In the genomic region with DNA sequence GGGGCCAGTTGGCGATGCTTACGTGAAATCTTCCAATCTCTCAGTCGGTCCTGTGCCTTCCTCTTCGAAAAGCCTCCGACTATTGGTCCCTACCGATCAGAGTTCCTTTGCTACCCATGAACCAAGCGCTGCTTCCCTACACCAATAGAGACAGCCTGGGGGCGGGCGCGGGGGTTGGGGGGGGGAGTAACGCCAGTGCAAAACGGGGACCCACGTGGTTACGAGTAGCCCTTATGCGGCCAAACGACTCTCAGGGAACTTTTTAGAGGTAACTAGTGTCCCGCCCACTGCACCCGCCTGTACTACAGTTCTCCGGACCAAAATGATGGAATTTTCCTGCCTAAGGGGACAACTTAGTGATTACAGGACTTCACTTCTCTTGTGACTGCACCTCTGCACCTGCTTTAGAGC, we compare ENCODE assay signal across 9 mouse cellular contexts. TPM values are rescaled to one million over a fixed set of nuclear protein-coding genes. Genes with fewer than 3 reads are reported as not detected.
DNase-seq lines count a peak whose midpoint lies in the region; ATAC-seq and TF ChIP-seq lines count a peak whose summit lies in the region.
"Had no signal": no experiment of that assay in that cellular context is flagged by ENCODE, and none has a peak within 500 bp of the region (broad histone marks: within the 10 kb centered on the region; RNA-seq: fewer than 3 reads in every experiment).

No protein-coding gene starts in this region.

- H3K4me1 ChIP-seq in lung, embryonic 14.5 days (ENCODE audit: insufficient read depth) = no peaks in the 10 kb centered on the region; the same call in 1 of the 2 replicates
- H3K4me1 ChIP-seq in lung, adult 2 months (ENCODE audit: control insufficient read depth, insufficient read depth, low read length) = no peaks in the 10 kb centered on the region; the same call in 1 of the 2 replicates
- peaks cover 14% of the 10 kb centered on the region for H3K4me1 ChIP-seq in forebrain, embryonic 15.5 days
- peaks cover 81% of the 10 kb centered on the region for H3K4me1 ChIP-seq in limb, embryonic 10.5 days
- H3K4me1 ChIP-seq in neural tube, embryonic 15.5 days = peaks cover 9% of the 10 kb centered on the region

- WGBS in lung, embryonic 14.5 days = 1% methylated on average over 19 of the region's 19 CpGs
- WGBS in lung, adult 2 months = 3% methylated on average over 19 of the region's 19 CpGs
- WGBS in forebrain, embryonic 15.5 days = 1% methylated on average over 19 of the region's 19 CpGs
- under 1% methylated on average over 19 of the region's 19 CpGs for WGBS in limb, embryonic 10.5 days
- under 1% methylated on average over 19 of the region's 19 CpGs for WGBS in neural tube, embryonic 15.5 days

- H3K4me3 ChIP-seq in lung, embryonic 14.5 days (ENCODE audit: low read depth, low read length) = peak overlapping the region; percentile 24
- H3K4me3 ChIP-seq in lung, adult 2 months (replicated peaks; ENCODE audit: extremely low read depth, low read depth, low read length) = no peak overlapping the region
- H3K4me3 ChIP-seq in forebrain, embryonic 15.5 days = peak overlapping the region; percentile 14; the same call in 1 of the 2 replicates
- H3K4me3 ChIP-seq in limb, embryonic 10.5 days = peak overlapping the region; percentile 89
- H3K4me3 ChIP-seq in neural tube, embryonic 15.5 days (replicated peaks) = peak overlapping the region; percentile 8; the same call in 1 of the 2 replicates

- ATAC-seq in lung, embryonic 14.5 days (ENCODE audit: insufficient read depth) = peak; percentile 50
- ATAC-seq in forebrain, embryonic 15.5 days (replicated peaks) = no peak
- no peak for ATAC-seq in neural tube, embryonic 15.5 days (ENCODE audit: low FRiP score)

- peak overlapping the region; percentile 42; the same call in 1 of the 2 replicates for H3K27ac ChIP-seq in lung, embryonic 14.5 days (ENCODE audit: low read depth)
- no peak overlapping the region for H3K27ac ChIP-seq in forebrain, embryonic 15.5 days (replicated peaks)
- H3K27ac ChIP-seq in limb, embryonic 10.5 days = peak overlapping the region; percentile 99
- no peak overlapping the region for H3K27ac ChIP-seq in neural tube, embryonic 15.5 days (replicated peaks)

- DNase-seq in lung, embryonic 14.5 days = no peak
- DNase-seq in lung, adult 2 months = no peak
- peak; percentile 79 for DNase-seq in limb, embryonic 10.5 days (ENCODE audit: low spot score)
- no peak for DNase-seq in cerebellum, adult 18-20 months
- no peak for DNase-seq in adrenal gland, postnatal 14 days
- no peak for DNase-seq in embryo, embryonic 10.5 days (ENCODE audit: low spot score)

- H3K9ac ChIP-seq in lung, embryonic 14.5 days = no peak overlapping the region
- H3K9ac ChIP-seq in forebrain, embryonic 15.5 days (replicated peaks) = no peak overlapping the region
- no peak overlapping the region for H3K9ac ChIP-seq in neural tube, embryonic 15.5 days (replicated peaks)

- no peaks in the 10 kb centered on the region for H3K9me3 ChIP-seq in lung, embryonic 14.5 days (ENCODE audit: low read depth, low read length)
- no peaks in the 10 kb centered on the region for H3K9me3 ChIP-seq in forebrain, embryonic 15.5 days
- H3K9me3 ChIP-seq in limb, embryonic 10.5 days (replicated peaks) = no peaks in the 10 kb centered on the region
- no peaks in the 10 kb centered on the region for H3K9me3 ChIP-seq in neural tube, embryonic 15.5 days (replicated peaks)
- H3K9me3 ChIP-seq: G1E had no signal

- no peak for TF ChIP-seq CTCF in lung, embryonic 14.5 days (IDR thresholded peaks at IDR 0.05; ENCODE audit: low read depth)
- no peak for TF ChIP-seq CTCF in lung, adult 2 months (IDR thresholded peaks at IDR 0.05; ENCODE audit: insufficient read depth, low read length)

- H3K4me2 ChIP-seq in lung, embryonic 14.5 days = peak overlapping the region; percentile 59
- no peak overlapping the region for H3K4me2 ChIP-seq in forebrain, embryonic 15.5 days (replicated peaks)
- H3K4me2 ChIP-seq in neural tube, embryonic 15.5 days = peak overlapping the region; percentile 30

- no peak for TF ChIP-seq POLR2A in lung, adult 2 months (IDR thresholded peaks at IDR 0.05; ENCODE audit: borderline replicate concordance, extremely low read depth, low read depth, low read length)

- no peaks in the 10 kb centered on the region for H3K36me3 ChIP-seq in lung, embryonic 14.5 days (ENCODE audit: insufficient read depth)
- H3K36me3 ChIP-seq in forebrain, embryonic 15.5 days = no peaks in the 10 kb centered on the region
- H3K36me3 ChIP-seq in limb, embryonic 10.5 days = peaks cover 31% of the 10 kb centered on the region
- no peaks in the 10 kb centered on the region for H3K36me3 ChIP-seq in neural tube, embryonic 15.5 days
- H3K36me3 ChIP-seq: G1E had no signal

- peaks cover 95% of the 10 kb centered on the region for H3K27me3 ChIP-seq in lung, embryonic 14.5 days (ENCODE audit: insufficient read depth, low read length)
- H3K27me3 ChIP-seq in forebrain, embryonic 15.5 days = peaks cover 96% of the 10 kb centered on the region
- H3K27me3 ChIP-seq in limb, embryonic 10.5 days (ENCODE audit: low read depth, poor library complexity, severe bottlenecking) = peaks cover 86% of the 10 kb centered on the region
- peaks cover 93% of the 10 kb centered on the region for H3K27me3 ChIP-seq in neural tube, embryonic 15.5 days (replicated peaks)

RNA-seq across cellular contexts. Expression of a gene that starts 8.2 kb away (rescaled TPM):
- polyA plus RNA-seq in lung, embryonic 14.5 days (2014; fragmentation: Nextera tagmentation; extraction: Ambion mirVana) = 0.16 and 0.24 TPM in 2 replicates
- polyA plus RNA-seq in lung, adult 2 months (2012; rRNA removed) = 0.21 and 0.28 TPM in 2 replicates
- not detected in 2 replicates for polyA plus RNA-seq in forebrain, embryonic 15.5 days (2015; fragmentation: Nextera tagmentation; extraction: Ambion mirVana)
- 9.8 and 10.1 TPM in 2 replicates for polyA plus RNA-seq in limb, embryonic 10.5 days (2016; fragmentation: Nextera tagmentation; extraction: Ambion mirVana)
- 1.0 TPM in 1 of 2 replicates, not detected in the other for polyA plus RNA-seq in neural tube, embryonic 15.5 days (2015; fragmentation: Nextera tagmentation; extraction: Ambion mirVana)
- total RNA-seq in adrenal gland, postnatal 14 days (2021) = 35.6 and 40.2 TPM in 2 replicates
- total RNA-seq: G1E had no signal
- polyA plus RNA-seq: G1E had no signal

Comparison
In these comparisons a context has a peak if more than half of its experiments do, and no peak if none do; other contexts are left out.
1. H3K27ac ChIP-seq: peak in lung, embryonic 14.5 days (single experiment) and limb, embryonic 10.5 days (single experiment); none in forebrain, embryonic 15.5 days (single experiment) and neural tube, embryonic 15.5 days (single experiment).